ENCODE assay signal across 14 mouse cellular contexts in the genomic region with DNA sequence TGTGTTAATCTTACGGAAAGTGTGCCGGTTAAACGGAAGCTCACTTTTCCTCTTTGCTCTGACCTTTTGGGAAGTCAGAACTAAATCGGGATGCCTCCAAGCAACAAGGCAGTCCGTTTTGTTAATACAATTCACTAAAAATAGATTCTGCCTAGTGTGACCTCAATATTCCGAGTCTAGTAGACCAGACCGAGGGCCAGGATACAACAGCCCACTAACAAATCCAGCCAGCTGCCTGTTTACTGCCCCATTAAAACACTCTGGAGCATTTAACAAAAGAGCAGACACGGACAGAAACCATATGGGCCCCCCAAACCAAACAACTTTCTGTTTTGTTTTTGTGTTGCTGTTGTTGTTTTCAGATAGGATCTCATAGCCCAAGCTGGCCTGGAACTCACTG.
A peak's percentile ranks its signal among the peaks of the same experiment; 100 is the strongest.
DNase-seq lines count a peak whose midpoint lies in the region; ATAC-seq and TF ChIP-seq lines count a peak whose summit lies in the region.
"Had no signal": no experiment of that assay in that cellular context is flagged by ENCODE, and none has a peak within 500 bp of the region (broad histone marks: within the 10 kb centered on the region; RNA-seq: fewer than 3 reads in every experiment).

No protein-coding gene starts in this region.

- H3K4me1 ChIP-seq in heart, embryonic 11.5 days (ENCODE audit: control insufficient read depth, insufficient read depth, low read length): no peaks in the 10 kb centered on the region; the same call in 1 of the 2 replicates
- H3K4me1 ChIP-seq in kidney, postnatal 0 days (replicated peaks; ENCODE audit: insufficient read depth, low read length): peaks cover 15% of the 10 kb centered on the region
- H3K4me1 ChIP-seq: megakaryocyte, embryonic 14.5 days had no signal

- no peaks in the 10 kb centered on the region for H3K36me3 ChIP-seq in heart, embryonic 11.5 days (ENCODE audit: control insufficient read depth, insufficient read depth, low read length)
- no peaks in the 10 kb centered on the region for H3K36me3 ChIP-seq in kidney, postnatal 0 days (ENCODE audit: insufficient read depth, low read length)
- H3K36me3 ChIP-seq: forebrain, embryonic 15.5 days had no signal

- ATAC-seq in heart, embryonic 11.5 days (replicated peaks; ENCODE audit: insufficient number of reproducible peaks, low FRiP score, low TSS enrichment): no peak
- no peak for ATAC-seq in kidney, postnatal 0 days (replicated peaks; ENCODE audit: low FRiP score, low read depth)
- ATAC-seq: forebrain, embryonic 15.5 days; inflammation-experienced regulatory T-cells, adult 6 months had no signal

- H3K4me3 ChIP-seq in heart, embryonic 11.5 days (ENCODE audit: low read depth, low read length): no peak overlapping the region
- H3K4me3 ChIP-seq in kidney, postnatal 0 days (replicated peaks; ENCODE audit: low read depth, low read length): no peak overlapping the region
- H3K4me3 ChIP-seq: forebrain, embryonic 15.5 days; megakaryocyte, embryonic 14.5 days had no signal

- H3K9me3 ChIP-seq in heart, embryonic 11.5 days (replicated peaks; ENCODE audit: control insufficient read depth, low read length): no peaks in the 10 kb centered on the region
- no peaks in the 10 kb centered on the region for H3K9me3 ChIP-seq in kidney, postnatal 0 days (replicated peaks; ENCODE audit: low read length)
- H3K9me3 ChIP-seq: forebrain, embryonic 15.5 days; megakaryocyte, embryonic 14.5 days had no signal

- H3K9ac ChIP-seq in heart, embryonic 11.5 days (ENCODE audit: low read depth, low read length): no peak overlapping the region
- H3K9ac ChIP-seq in kidney, postnatal 0 days (ENCODE audit: low read depth, low read length): no peak overlapping the region
- H3K9ac ChIP-seq: forebrain, embryonic 15.5 days had no signal

- no peak overlapping the region for H3K4me2 ChIP-seq in heart, embryonic 11.5 days
- H3K4me2 ChIP-seq in kidney, postnatal 0 days (ENCODE audit: low read length): 0 out of 2 replicates have a peak overlapping the region, but pooled peaks have one; percentile 5
- H3K4me2 ChIP-seq: forebrain, embryonic 15.5 days had no signal

- H3K27me3 ChIP-seq in heart, embryonic 11.5 days (ENCODE audit: control insufficient read depth, insufficient read depth, low read length): 0 out of 2 replicates have a peak, but pooled peaks cover 1% of the 10 kb centered on the region
- no peaks in the 10 kb centered on the region for H3K27me3 ChIP-seq in kidney, postnatal 0 days (ENCODE audit: insufficient read depth, low read length)
- H3K27me3 ChIP-seq: forebrain, embryonic 15.5 days had no signal

- TF ChIP-seq CTCF in kidney, postnatal 0 days (IDR thresholded peaks at IDR 0.05; ENCODE audit: low read depth): no peak

- 41% methylated on average over 8 of the region's 8 CpGs for WGBS in heart, embryonic 11.5 days (ENCODE audit: insufficient replicate concordance)
- WGBS in kidney, postnatal 0 days: 43% methylated on average over 8 of the region's 8 CpGs

- no peak overlapping the region for H3K27ac ChIP-seq in heart, embryonic 11.5 days (ENCODE audit: low read depth, low read length)
- H3K27ac ChIP-seq in kidney, postnatal 0 days: peak overlapping the region; percentile 11; the same call in 1 of the 2 replicates
- H3K27ac ChIP-seq: forebrain, embryonic 15.5 days had no signal

- DNase-seq in heart, adult 18-20 months: peak; percentile 18 to 29
- peak; percentile 58 for DNase-seq in forelimb bud, embryonic 11.5 days (ENCODE audit: low read depth, low spot score)
- peak; percentile 52 for DNase-seq in kidney, postnatal 0 days (ENCODE audit: low spot score)
- DNase-seq in lung, postnatal 14 days: peak; percentile 24
- DNase-seq in ovary, postnatal 10 days (ENCODE audit: low spot score): no peak
- no peak for DNase-seq in left cerebral cortex, adult 8-10 months (ENCODE audit: low spot score in 2 of 2)
- no peak for DNase-seq in c-Kit-positive CD71-positive TER-119-positive erythroid progenitor cells, embryonic 14.5 days (ENCODE audit: low spot score)
- DNase-seq: cerebellum, postnatal 14 days; layer of hippocampus, postnatal 36 days; thymus, adult 18-20 months had no signal

Comparison
In these comparisons a context has a peak if more than half of its experiments do, and no peak if none do; other contexts are left out.
1. DNase-seq: peak in heart, adult 18-20 months (2 of 2), forelimb bud, embryonic 11.5 days (single experiment), kidney, postnatal 0 days (single experiment) and lung, postnatal 14 days (single experiment); none in ovary, postnatal 10 days (single experiment), left cerebral cortex, adult 8-10 months (0 of 2) and c-Kit-positive CD71-positive TER-119-positive erythroid progenitor cells, embryonic 14.5 days (single experiment).